Mouse (Mus musculus): Measurements from ENCODE around the gene Max.

DNA sequence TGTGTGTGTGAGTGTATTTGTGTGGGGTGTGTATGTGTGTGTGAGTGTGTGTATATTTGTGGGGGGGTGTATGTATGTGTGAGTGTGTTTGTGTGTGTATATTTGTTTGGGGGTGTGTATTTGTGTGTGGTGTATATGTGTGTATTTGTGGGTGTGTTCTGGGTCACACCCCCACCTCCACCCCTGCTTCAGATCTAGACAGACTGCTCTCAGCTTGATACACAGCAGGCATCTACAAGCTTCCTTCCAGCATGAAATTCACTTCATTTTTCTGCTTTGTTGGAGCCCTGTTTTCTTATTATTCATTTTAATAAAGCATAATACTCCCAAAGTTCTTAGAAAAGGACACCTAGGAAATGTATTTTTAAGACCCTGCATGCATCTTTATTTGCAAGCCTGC, 63.9 kb downstream of the Max start:
- TF ChIP-seq MAFK (IDR thresholded peaks at IDR 0.05; ENCODE audit: insufficient read depth, low read depth, low read length) (no peak), HCFC1 (IDR thresholded peaks at IDR 0.05; ENCODE audit: borderline replicate concordance, insufficient read depth, low read length) (no peak), CHD2 (IDR thresholded peaks at IDR 0.05; ENCODE audit: low read depth, low read length) (no peak), ZC3H11A (IDR thresholded peaks at IDR 0.05; ENCODE audit: borderline replicate concordance, low read depth, low read length) (no peak)
